Mouse (Mus musculus): ENCODE data around the gene Olfr975.
"Not testable (repeated sequence)": the region's sequence is repeated elsewhere in the genome, so short reads cannot be mapped to it uniquely, and the experiment has no call there.

Gene Olfr975

GRCm38 (mm10) chr9:39951946-39952345 is at the start of gene Olfr975:
Olfr975 (minus strand) TSS chr9:39952046.
- ATAC-seq (ENCODE audit: insufficient number of reproducible peaks, low FRiP score, low TSS enrichment), result no peak

GRCm38 (mm10) chr9:39991813-39992212 is 40.0 kb upstream of the Olfr975 start, which contains the start of gene Olfr978:
Olfr978 (plus strand) TSS chr9:39992113.
- no peak for ATAC-seq (ENCODE audit: insufficient number of reproducible peaks, low FRiP score, low TSS enrichment)

GRCm38 (mm10) chr9:39976581-39977145 is 24.8 kb upstream of the Olfr975 start:
- not testable (repeated sequence) for ATAC-seq (ENCODE audit: insufficient number of reproducible peaks, low FRiP score, low TSS enrichment)

- not testable (repeated sequence) for ATAC-seq (ENCODE audit: insufficient number of reproducible peaks, low FRiP score, low TSS enrichment)
These were observed 9.2 kb upstream of the Olfr975 start, which contains the start of gene Olfr976 for GRCm38 (mm10) chr9:39961033-39961432. Olfr976 (minus strand) TSS chr9:39961133.

GRCm38 (mm10) chr9:39937201-39937600 is 14.6 kb downstream of the Olfr975 start, which contains the start of gene Olfr974:
Olfr974 (plus strand) TSS chr9:39937501.
- ATAC-seq (ENCODE audit: insufficient number of reproducible peaks, low FRiP score, low TSS enrichment), result no peak

GRCm38 (mm10) chr9:39928837-39929236 is 23.0 kb downstream of the Olfr975 start:
- ATAC-seq (ENCODE audit: insufficient number of reproducible peaks, low FRiP score, low TSS enrichment), result not testable (repeated sequence)

DNA sequence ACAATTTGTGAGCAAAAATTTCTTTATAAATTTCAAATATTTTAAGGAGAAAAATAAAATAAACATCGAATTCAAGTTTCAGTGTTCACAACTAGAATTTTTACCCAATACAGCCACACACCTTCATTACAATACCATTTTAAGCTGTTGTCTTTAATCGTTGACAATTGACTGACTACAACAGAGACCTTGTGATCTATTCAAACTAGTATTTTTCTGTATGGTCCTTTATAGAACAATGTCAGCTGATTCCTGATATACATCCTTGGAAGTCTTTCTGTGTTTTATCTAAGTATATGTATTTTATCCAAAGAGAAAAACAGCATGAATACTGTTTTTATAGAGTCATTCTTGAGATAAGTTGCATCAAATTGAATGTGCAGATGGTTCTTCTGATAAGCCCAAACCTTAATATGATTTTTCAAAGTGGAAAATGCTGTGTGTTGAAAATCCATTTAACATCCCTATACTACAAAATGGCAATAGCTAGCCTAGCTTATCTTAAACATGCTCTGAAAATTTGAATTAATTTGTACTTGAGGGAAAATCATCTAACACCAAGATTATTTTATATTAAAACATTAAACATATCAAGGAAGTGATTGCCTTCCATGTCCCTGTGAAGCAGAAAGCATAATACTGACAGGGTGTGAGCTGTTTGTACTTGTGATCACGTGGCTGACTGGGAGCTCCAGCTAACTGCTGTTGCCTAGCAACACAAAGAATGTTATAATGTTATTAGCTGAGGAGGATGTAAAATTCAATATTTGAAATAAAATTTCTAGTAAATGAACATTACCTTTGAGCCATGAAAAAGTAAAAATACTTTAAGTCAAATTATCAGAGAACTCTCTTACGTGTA is 23.6 kb downstream of the Olfr975 start:
- ATAC-seq (ENCODE audit: insufficient number of reproducible peaks, low FRiP score, low TSS enrichment), result not testable (repeated sequence)

- no peak for ATAC-seq (ENCODE audit: insufficient number of reproducible peaks, low FRiP score, low TSS enrichment)
These were observed 41.9 kb downstream of the Olfr975 start for GRCm38 (mm10) chr9:39909939-39910338.

DNA sequence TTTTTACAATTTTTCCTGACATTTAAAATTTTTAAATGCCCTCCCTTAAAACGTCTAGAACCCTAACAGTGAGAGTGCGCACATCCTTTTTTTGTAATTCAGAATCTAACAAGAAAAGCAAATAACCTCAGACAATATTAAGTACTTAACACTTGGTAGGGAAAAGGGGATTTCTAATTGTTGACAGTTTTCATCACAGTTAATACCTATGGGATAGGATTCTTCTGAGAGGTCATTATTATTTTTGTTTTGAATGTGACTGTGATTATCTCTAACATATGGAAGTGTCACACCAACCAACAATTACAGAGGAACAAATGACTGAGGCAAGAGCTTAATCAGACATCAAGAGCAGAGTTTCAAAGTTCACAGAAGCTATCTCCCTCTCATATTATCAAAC is 44.8 kb downstream of the Olfr975 start, which contains the start of gene Olfr229:
TSS of gene Olfr229 (plus strand) at position 301 of the 400 bp plus-strand sequence.
- no peak for ATAC-seq (ENCODE audit: insufficient number of reproducible peaks, low FRiP score, low TSS enrichment)

- no peak for ATAC-seq (ENCODE audit: insufficient number of reproducible peaks, low FRiP score, low TSS enrichment)
These were observed 46.7 kb downstream of the Olfr975 start for GRCm38 (mm10) chr9:39905106-39905505.
